Mouse (Mus musculus) kidney, embryonic 15.5 days (tissue): ENCODE data around the gene Gramd1b. TPM values are rescaled to one million over a fixed set of nuclear protein-coding genes. Genes with fewer than 3 reads are reported as not detected.
A peak's percentile ranks its signal among the peaks of the same experiment; 100 is the strongest.

ENCODE experiments used
- ATAC-seq: fragments of 200-750 bp; cut with Nextera tagmentation; replicated peaks from 2 replicates; pipeline ENCODE4 v1.8.0; 2017; ENCODE audit warnings: moderate TSS enrichment; ENCODE audit not compliant: low FRiP score
- H3K27ac ChIP-seq: fragments of 300-500 bp; sonication (generic); 2 replicates; pipeline ENCODE4 v1.5.1; 2015; ENCODE audit warnings: mild to moderate bottlenecking, inconsistent platforms
- H3K27me3 ChIP-seq: fragments of 300-500 bp; sonication (generic); 2 replicates; pipeline ENCODE4 v1.6.1; 2015; ENCODE audit warnings: inconsistent platforms
- H3K36me3 ChIP-seq: fragments of 300-500 bp; sonication (generic); 2 replicates; pipeline ENCODE4 v1.6.1; 2015; ENCODE audit warnings: inconsistent platforms
- H3K4me1 ChIP-seq: fragments of 300-500 bp; sonication (generic); 2 replicates; pipeline ENCODE4 v1.6.1; 2015; ENCODE audit warnings: inconsistent platforms
- H3K4me2 ChIP-seq: fragments of 300-500 bp; sonication (generic); 2 replicates; pipeline ENCODE4 v1.6.1; 2015; ENCODE audit warnings: moderate library complexity, mild to moderate bottlenecking, inconsistent platforms
- H3K4me3 ChIP-seq: fragments of 300-500 bp; sonication (generic); replicated peaks from 2 replicates; pipeline ENCODE4 v1.5.1; 2015; ENCODE audit warnings: mild to moderate bottlenecking, inconsistent platforms
- H3K9ac ChIP-seq: fragments of 300-500 bp; sonication (generic); 2 replicates; pipeline ENCODE4 v1.6.1; 2015; ENCODE audit warnings: mild to moderate bottlenecking, inconsistent platforms
- H3K9me3 ChIP-seq: fragments of 300-500 bp; sonication (generic); replicated peaks from 2 replicates; pipeline ENCODE4 v1.6.1; 2016; ENCODE audit warnings: inconsistent platforms
- WGBS: fragments of 180-500 bp; shearing (Covaris S2); methylation state at CpG from one replicate; pipeline ENCODE4 v1.1.7; 2015; ENCODE audit warnings: mixed read lengths; 5-methylcytosine and 5-hydroxymethylcytosine counted together
- polyA plus RNA-seq: library from polyadenylated mRNA; unstranded; fragments of >200 nt; fragmentation: Nextera tagmentation; extraction: Ambion mirVana; gene quantifications from 2 replicates; pipeline ENCODE4 v1.2.1, GENCODE M21; 2015

Gramd1b gene
- polyA plus RNA-seq, 1 experiment from 2014 or later, result 10.2 TPM

DNA sequence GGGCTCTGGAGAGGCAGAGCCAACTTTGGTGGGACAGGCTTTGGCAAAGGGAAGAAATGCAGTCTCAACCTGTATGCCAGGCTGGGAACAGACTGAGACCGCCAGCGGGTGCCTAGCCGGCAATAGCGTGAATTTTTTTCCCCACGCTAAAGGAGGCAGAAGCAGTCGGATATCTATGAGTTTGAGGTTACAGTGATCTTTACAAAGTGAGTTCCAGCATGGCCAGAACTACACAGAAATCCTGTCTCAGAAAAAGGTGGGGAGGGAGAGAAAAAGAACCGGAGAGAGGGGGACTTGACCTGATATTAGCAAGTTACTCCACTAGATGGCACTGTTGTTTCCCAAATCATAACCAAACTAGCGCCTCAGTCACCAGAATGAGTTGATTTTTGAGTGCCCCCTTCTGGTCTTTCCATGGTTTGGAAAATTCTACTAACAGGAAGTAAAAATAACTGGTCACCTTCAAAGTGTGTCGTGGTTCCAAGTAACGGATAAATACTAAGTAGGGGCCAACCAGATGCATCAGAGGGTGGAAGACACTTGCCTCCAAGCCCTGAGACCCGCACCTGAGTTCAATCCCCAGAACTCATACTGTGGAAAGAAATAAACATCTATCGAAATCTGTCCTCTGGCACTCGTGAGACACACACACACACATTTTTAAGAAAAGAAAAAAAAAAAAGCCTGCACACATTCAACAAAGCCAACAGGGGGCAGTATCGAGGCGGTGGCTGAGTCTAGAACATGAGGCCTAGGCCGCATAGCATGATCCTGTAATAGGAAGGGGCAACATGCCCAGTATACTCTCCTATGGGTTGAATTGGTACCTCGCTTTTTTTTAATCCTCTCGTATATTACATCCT, 116.0 kb downstream of the Gramd1b start:
- Histone ChIP-seq H3K27ac (peak overlapping the region; percentile 64), H3K9ac (peak overlapping the region; percentile 69), H3K4me3 (peak overlapping the region; percentile 61), H3K9me3 (no peaks in the 10 kb centered on the region), H3K4me1 (0 out of 2 replicates have a peak, but pooled peaks cover 10% of the 10 kb centered on the region), H3K27me3 (no peaks in the 10 kb centered on the region), H3K4me2 (peak overlapping the region; percentile 92), H3K36me3 (no peaks in the 10 kb centered on the region)
- WGBS, result 34% methylated on average over 18 of the region's 18 CpGs
- peak; percentile 52 for ATAC-seq

GRCm38 (mm10) chr9:40414498-40414903, 116.7 kb downstream of the Gramd1b start:
- no peaks in the 10 kb centered on the region for H3K27me3 ChIP-seq
- H3K36me3 ChIP-seq, result no peaks in the 10 kb centered on the region
- H3K9me3 ChIP-seq, result no peaks in the 10 kb centered on the region
- H3K27ac ChIP-seq, result peak overlapping the region; percentile 64
- peak; percentile 57 for ATAC-seq
- H3K4me1 ChIP-seq, result 0 out of 2 replicates have a peak, but pooled peaks cover 10% of the 10 kb centered on the region
- peak overlapping the region; percentile 69 for H3K9ac ChIP-seq
- WGBS, result 2% methylated on average over 15 of the region's 15 CpGs
- H3K4me2 ChIP-seq, result peak overlapping the region; percentile 92
- H3K4me3 ChIP-seq, result peak overlapping the region; percentile 61

DNA sequence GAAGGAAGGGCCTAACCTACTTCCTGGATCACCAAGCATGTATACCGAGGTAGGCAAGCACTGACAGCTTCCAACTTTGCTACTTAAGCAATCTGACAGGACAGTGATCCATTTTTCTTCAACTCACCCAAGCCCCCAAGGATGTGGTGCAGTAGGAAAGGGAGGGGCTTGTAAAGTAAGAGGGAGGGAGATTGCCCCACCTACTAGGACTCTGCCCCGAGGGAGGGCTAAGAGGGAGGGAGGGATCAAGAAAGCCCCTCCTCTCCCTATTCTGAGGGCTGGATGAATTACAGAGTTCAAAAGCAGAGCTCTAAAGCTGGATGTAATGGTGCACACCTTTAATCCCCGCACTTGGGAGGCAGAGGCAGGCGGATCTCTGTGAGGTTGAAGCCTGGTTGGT, 117.6 kb downstream of the Gramd1b start:
- Histone ChIP-seq H3K27me3 (no peaks in the 10 kb centered on the region), H3K36me3 (no peaks in the 10 kb centered on the region), H3K4me1 (peaks cover 14% of the 10 kb centered on the region), H3K4me2 (no peak overlapping the region), H3K9ac (no peak overlapping the region), H3K27ac (no peak overlapping the region), H3K4me3 (no peak overlapping the region), H3K9me3 (no peaks in the 10 kb centered on the region)
- ATAC-seq, result no peak
- WGBS, result 86% methylated on average over 4 of the region's 4 CpGs

DNA sequence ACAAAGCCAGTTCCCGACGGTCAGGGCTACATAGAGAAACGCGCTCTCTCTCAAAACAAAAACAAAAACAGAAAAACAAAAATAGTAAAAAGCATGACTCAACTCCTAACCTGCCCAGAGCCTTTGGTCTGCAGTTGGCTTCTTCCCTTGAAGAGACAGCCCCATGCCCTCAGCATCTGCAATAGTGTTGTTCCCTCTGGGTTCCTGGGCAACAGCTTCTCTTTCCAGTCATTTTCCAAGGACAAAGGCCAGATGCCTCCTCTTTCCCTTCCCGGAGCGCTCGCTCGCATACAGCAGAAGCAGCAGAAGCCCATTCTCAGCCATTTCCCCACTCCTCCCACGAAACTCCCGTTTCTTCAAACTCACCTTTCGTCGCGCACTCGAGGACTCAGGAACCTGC, 118.3 kb downstream of the Gramd1b start:
- Histone ChIP-seq H3K4me3 (no peak overlapping the region), H3K9ac (no peak overlapping the region), H3K36me3 (no peaks in the 10 kb centered on the region), H3K4me1 (peaks cover 20% of the 10 kb centered on the region), H3K4me2 (no peak overlapping the region), H3K9me3 (no peaks in the 10 kb centered on the region), H3K27me3 (no peaks in the 10 kb centered on the region), H3K27ac (no peak overlapping the region)
- WGBS, result 89% methylated on average over 14 of the region's 14 CpGs
- ATAC-seq, result no peak

DNA sequence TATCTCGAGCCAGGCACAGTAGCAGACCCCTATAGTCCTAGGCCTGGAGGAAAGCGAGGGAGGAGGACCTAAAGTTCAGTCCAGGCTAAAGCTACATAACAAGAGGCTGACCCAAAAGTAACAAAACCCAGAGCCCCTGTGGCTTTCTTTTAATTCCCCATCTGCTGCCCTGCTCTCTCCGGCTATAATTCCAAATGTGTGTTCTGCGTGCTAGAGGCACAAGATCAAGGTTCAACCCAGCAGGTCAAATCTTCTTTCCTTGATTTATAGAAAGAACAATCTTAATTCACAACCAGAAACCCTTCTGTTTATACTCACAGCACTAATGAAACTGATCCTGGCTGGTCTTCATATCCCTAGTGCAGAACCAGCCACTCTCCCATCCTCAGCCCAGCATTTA, 118.9 kb downstream of the Gramd1b start:
- no peak overlapping the region for H3K4me2 ChIP-seq
- 75% methylated on average over 4 of the region's 4 CpGs for WGBS
- no peaks in the 10 kb centered on the region for H3K27me3 ChIP-seq
- H3K9ac ChIP-seq, result no peak overlapping the region
- H3K27ac ChIP-seq, result no peak overlapping the region
- no peaks in the 10 kb centered on the region for H3K9me3 ChIP-seq
- H3K4me3 ChIP-seq, result no peak overlapping the region
- peaks cover 25% of the 10 kb centered on the region for H3K4me1 ChIP-seq
- no peak for ATAC-seq
- H3K36me3 ChIP-seq, result no peaks in the 10 kb centered on the region

DNA sequence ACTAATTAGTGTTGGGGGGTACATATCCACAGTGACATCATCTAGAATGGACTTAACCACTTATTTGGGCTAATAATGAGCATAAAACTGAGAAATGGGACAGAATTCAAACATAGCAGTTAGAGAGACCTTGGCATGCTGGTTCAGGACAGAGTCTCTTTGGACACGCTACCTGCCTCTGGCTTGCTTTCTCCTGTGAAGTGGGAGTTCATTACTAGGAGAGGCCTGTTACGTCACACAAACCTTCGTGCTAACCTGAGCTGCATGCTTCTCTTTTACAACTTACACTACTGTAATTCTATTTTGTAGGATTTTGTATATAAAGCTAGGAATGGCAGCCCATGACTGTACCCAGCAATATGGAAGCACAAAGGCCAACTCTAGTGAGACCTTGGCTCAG, 120.3 kb downstream of the Gramd1b start:
- Histone ChIP-seq H3K4me2 (no peak overlapping the region), H3K36me3 (no peaks in the 10 kb centered on the region), H3K27me3 (no peaks in the 10 kb centered on the region), H3K4me1 (peaks cover 37% of the 10 kb centered on the region), H3K4me3 (no peak overlapping the region), H3K9ac (no peak overlapping the region), H3K27ac (no peak overlapping the region), H3K9me3 (no peaks in the 10 kb centered on the region)
- WGBS, result 94% methylated on average over 3 of the region's 3 CpGs
- ATAC-seq, result no peak

- Histone ChIP-seq H3K4me1 (peaks cover 37% of the 10 kb centered on the region), H3K4me2 (no peak overlapping the region), H3K9ac (no peak overlapping the region), H3K4me3 (no peak overlapping the region), H3K9me3 (no peaks in the 10 kb centered on the region), H3K27ac (peak overlapping the region; percentile 81), H3K27me3 (no peaks in the 10 kb centered on the region), H3K36me3 (no peaks in the 10 kb centered on the region)
- no peak for ATAC-seq
- 36% methylated on average over 2 of the region's 2 CpGs for WGBS
Observed at GRCm38 (mm10) chr9:40409071-40409470, 122.1 kb downstream of the Gramd1b start.

DNA sequence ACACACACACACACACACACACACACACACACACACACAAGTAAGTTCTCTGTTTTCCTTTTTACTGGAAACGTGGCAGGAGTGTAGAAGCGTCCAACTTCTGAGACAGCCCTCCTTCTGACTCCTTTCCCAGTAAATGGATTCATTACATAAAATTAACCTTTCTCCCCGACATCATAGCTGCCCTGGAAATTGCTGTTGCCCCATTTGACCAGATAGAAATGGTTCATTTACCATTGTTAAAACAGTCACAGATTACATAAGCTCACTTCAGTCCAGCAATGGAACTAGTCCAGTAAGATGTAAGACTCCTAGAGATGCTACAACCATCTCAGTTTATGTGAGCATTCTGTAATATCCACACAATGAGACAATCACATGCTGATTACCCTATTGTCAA, 122.8 kb downstream of the Gramd1b start:
- Histone ChIP-seq H3K9ac (no peak overlapping the region), H3K36me3 (no peaks in the 10 kb centered on the region), H3K4me3 (no peak overlapping the region), H3K27me3 (no peaks in the 10 kb centered on the region), H3K4me2 (no peak overlapping the region), H3K9me3 (no peaks in the 10 kb centered on the region), H3K27ac (peak overlapping the region; percentile 81), H3K4me1 (peaks cover 36% of the 10 kb centered on the region)
- 0 out of 2 replicates have a peak, but pooled peaks have one; percentile 2 for ATAC-seq
- WGBS, result 24% methylated on average over 3 of the region's 3 CpGs

DNA sequence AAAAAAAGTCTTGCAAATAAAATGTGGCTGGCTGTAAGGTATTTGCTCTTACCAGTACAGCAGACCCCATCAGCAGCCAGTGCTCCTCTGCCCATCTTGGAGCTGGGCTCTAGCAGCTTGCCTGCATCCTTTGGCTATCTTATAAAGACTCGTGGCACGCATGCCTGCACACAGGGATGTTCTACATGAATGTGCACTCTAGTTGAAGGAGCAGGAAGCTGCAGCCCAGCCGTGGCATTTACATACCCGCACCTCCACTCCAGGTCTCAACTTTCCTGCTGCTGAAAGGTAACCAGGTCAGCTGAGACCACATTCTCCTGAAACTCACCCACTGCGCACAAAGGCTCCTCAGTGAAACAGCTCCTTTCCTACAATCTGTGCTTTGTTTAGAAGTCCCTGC, 123.3 kb downstream of the Gramd1b start:
- H3K4me3 ChIP-seq, result no peak overlapping the region
- WGBS, result 49% methylated on average over 5 of the region's 5 CpGs
- H3K36me3 ChIP-seq, result no peaks in the 10 kb centered on the region
- H3K4me2 ChIP-seq, result peak overlapping the region; percentile 27; the same call in 1 of the 2 replicates
- H3K4me1 ChIP-seq, result peaks cover 33% of the 10 kb centered on the region
- ATAC-seq, result peak; percentile 83
- H3K27ac ChIP-seq, result peak overlapping the region; percentile 81
- H3K9me3 ChIP-seq, result no peaks in the 10 kb centered on the region
- H3K27me3 ChIP-seq, result no peaks in the 10 kb centered on the region
- no peak overlapping the region for H3K9ac ChIP-seq

GRCm38 (mm10) chr9:40405804-40406203, 125.4 kb downstream of the Gramd1b start:
- Histone ChIP-seq H3K36me3 (no peaks in the 10 kb centered on the region), H3K9ac (no peak overlapping the region), H3K4me2 (peak overlapping the region; percentile 19; the same call in 1 of the 2 replicates), H3K9me3 (no peaks in the 10 kb centered on the region), H3K27me3 (no peaks in the 10 kb centered on the region), H3K4me1 (peaks cover 36% of the 10 kb centered on the region), H3K4me3 (no peak overlapping the region), H3K27ac (peak overlapping the region; percentile 64)
- no peak for ATAC-seq
- WGBS, result 38% methylated on average over 6 of the region's 6 CpGs

DNA sequence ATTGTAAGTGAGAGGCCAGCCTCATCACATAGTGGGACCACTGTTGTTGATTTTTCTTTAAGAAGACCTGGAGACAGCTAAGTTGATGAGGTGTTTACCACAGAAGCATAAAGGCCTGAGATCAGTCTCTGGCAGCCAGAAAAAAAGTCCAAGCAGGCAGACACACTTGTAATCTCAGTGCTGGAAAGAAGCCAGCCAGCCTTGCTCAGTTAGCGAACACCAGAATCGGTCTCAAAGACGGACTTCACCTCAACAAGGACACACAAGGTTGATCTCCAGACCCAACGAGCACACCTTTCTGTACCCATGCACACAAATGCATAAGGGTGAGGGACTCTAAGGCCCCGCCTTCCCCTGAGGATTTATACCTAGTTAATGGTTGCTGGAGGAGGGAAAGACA, 125.9 kb downstream of the Gramd1b start:
- 63% methylated on average over 5 of the region's 5 CpGs for WGBS
- H3K27me3 ChIP-seq, result no peaks in the 10 kb centered on the region
- H3K27ac ChIP-seq, result peak overlapping the region; percentile 64; the same call in 1 of the 2 replicates
- H3K36me3 ChIP-seq, result no peaks in the 10 kb centered on the region
- no peak overlapping the region for H3K4me3 ChIP-seq
- H3K9ac ChIP-seq, result no peak overlapping the region
- H3K9me3 ChIP-seq, result no peaks in the 10 kb centered on the region
- no peak for ATAC-seq
- no peak overlapping the region for H3K4me2 ChIP-seq
- peaks cover 36% of the 10 kb centered on the region for H3K4me1 ChIP-seq

- Histone ChIP-seq H3K4me1 (peaks cover 37% of the 10 kb centered on the region), H3K9ac (no peak overlapping the region), H3K4me2 (no peak overlapping the region), H3K9me3 (no peaks in the 10 kb centered on the region), H3K27me3 (no peaks in the 10 kb centered on the region), H3K27ac (no peak overlapping the region), H3K4me3 (no peak overlapping the region), H3K36me3 (no peaks in the 10 kb centered on the region)
- WGBS, result 86% methylated on average over 11 of the region's 11 CpGs
- no peak for ATAC-seq
Observed at GRCm38 (mm10) chr9:40404637-40405036, 126.5 kb downstream of the Gramd1b start.
